Mouse (Mus musculus): ENCODE data around the gene Cd59a. TPM values are rescaled to one million over a fixed set of nuclear protein-coding genes. Genes with fewer than 3 reads are reported as not detected.
"Not testable (repeated sequence)": the region's sequence is repeated elsewhere in the genome, so short reads cannot be mapped to it uniquely, and the experiment has no call there.

Gene Cd59a
- 11.8 and 12.4 TPM in 2 replicates for polyA plus RNA-seq (2015; fragmentation: Nextera tagmentation; extraction: Ambion mirVana)

DNA sequence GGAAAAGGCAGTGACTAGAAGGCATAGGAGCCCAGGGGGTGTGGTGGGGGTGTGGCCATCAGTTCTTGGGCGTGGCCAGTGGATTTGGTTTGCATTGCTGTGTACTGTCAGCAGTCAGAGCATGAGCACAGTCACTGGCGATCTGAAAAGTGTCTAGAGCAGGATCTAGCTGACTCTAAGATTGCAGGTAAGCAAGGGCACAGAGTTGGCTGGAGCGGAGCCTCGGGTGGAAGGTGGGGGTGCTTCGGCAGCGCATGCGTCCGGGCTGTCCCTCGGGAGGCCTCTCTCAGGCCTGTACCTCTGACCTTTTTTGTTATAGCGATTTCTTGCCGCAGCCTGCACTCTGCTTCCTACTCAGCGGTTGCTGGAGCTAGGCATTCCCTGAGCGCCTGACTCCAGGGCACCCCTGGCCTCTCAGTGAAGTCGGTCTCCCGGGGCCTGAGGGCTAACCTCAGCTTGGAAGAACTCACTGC is at the start of gene Cd59a:
TSS of gene Cd59a (plus strand) at position 61 of the 473 bp plus-strand sequence.
- ATAC-seq (replicated peaks): peak; percentile 93
- Histone ChIP-seq H3K4me2 (peak within 1 kb of the TSS; percentile 56), H3K4me3 (peak within 1 kb of the TSS; percentile 38), H3K36me3 (replicated peaks) (no peaks in the 10 kb centered on the region), H3K9me3 (no peaks in the 10 kb centered on the region), H3K4me1 (peaks cover 10% of the 10 kb centered on the region; the same call in 1 of the 2 replicates), H3K27ac (peak within 1 kb of the TSS; percentile 51; the same call in 1 of the 2 replicates), H3K9ac (peak within 1 kb of the TSS; percentile 46), H3K27me3 (replicated peaks) (no peaks in the 10 kb centered on the region)
- 7% methylated on average over 15 of the region's 15 CpGs for WGBS

DNA sequence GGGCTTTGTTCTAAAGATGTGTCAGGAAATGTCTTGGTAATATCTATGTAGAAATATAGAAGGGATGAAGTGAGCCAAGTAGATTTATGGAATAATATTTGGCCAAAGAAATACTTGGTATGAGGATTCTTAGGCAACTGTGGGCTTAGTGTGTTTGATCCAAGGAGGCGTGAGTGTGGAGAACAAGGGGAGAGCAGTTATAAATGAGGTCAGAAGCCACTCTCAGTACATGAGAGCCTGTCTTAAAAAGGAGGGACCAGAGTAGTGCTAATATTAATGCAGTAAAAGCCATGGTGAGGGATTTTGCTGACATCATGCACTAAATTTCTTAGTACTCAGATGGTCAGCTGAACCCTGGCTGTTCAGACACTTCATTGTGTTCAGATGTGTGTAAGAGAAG is 37.2 kb upstream of the Cd59a start:
- Histone ChIP-seq H3K9me3 (no peaks in the 10 kb centered on the region), H3K4me3 (no peak overlapping the region), H3K36me3 (replicated peaks) (peaks cover 31% of the 10 kb centered on the region), H3K4me1 (no peaks in the 10 kb centered on the region), H3K9ac (no peak overlapping the region), H3K4me2 (no peak overlapping the region), H3K27me3 (replicated peaks) (no peaks in the 10 kb centered on the region), H3K27ac (no peak overlapping the region)
- WGBS: 95% methylated on average over 1 of the region's 1 CpGs
- no peak for ATAC-seq (replicated peaks)

DNA sequence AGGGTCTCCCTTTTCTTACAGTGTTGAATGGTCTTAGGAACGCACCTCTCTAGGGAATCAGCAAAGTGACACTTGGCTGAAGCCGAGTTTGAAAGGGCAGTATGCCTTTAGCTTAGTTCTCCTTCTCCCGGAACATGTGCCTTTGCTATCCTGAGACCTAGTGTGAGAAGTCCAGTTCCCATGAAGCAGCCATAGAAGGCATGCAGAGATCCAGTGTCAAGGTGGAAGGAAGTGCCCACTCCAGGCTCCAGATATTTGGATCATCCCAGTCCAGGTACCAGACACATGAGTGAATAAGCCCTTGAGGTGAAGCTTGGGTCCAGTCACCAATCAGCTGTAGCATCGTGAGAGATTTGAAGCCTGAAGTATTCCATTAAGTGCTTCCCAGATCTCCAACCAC is 36.6 kb upstream of the Cd59a start:
- no peak overlapping the region for H3K4me3 ChIP-seq
- WGBS: 97% methylated on average over 4 of the region's 4 CpGs
- no peaks in the 10 kb centered on the region for H3K4me1 ChIP-seq
- H3K27me3 ChIP-seq (replicated peaks): no peaks in the 10 kb centered on the region
- no peak overlapping the region for H3K4me2 ChIP-seq
- H3K36me3 ChIP-seq (replicated peaks): peaks cover 31% of the 10 kb centered on the region
- no peaks in the 10 kb centered on the region for H3K9me3 ChIP-seq
- H3K27ac ChIP-seq: no peak overlapping the region
- ATAC-seq (replicated peaks): no peak
- no peak overlapping the region for H3K9ac ChIP-seq

DNA sequence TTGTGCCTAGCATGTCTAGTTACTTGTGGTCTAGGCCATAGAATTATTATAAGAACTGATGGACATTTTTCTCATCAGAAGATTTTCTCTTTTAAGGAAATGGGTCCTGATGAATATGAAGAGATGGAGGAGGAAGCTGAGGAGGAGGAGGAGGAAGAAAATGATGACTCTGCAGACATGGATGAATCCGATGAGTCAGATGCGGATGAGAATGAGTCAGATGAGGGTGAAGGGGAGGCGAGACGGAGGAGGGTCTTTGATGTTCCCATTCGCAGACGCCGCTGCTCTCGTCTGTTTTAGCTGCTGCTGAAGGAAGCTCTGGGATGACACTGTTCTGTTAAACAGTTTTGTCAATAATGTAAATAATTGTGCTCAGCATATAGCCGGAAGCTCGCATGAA is 35.8 kb upstream of the Cd59a start:
- Histone ChIP-seq H3K4me2 (no peak overlapping the region), H3K27ac (no peak overlapping the region), H3K4me1 (no peaks in the 10 kb centered on the region), H3K27me3 (replicated peaks) (no peaks in the 10 kb centered on the region), H3K4me3 (no peak overlapping the region), H3K36me3 (replicated peaks) (peaks cover 25% of the 10 kb centered on the region), H3K9me3 (no peaks in the 10 kb centered on the region), H3K9ac (no peak overlapping the region)
- 91% methylated on average over 10 of the region's 10 CpGs for whole genome bisulfite sequencing
- no peak for ATAC-seq (replicated peaks)

DNA sequence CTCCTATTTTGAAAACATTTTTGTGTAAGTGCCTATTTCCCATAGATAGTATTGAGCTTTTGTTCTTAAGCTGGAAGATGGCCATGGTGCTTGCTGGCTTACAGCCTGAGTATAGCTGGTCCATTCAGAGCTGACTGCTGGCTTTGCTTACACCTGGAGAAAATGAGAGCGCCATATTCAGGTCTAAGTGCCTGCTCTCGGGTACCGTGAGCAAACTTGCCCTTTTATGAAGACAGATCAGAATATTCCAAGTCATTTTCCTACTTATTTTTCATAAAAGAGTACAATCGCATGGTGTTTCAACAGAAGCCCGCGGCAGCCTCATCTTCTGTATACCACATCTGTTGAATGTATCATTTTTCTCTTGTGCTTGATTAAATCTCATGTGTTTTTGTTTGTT is 34.6 kb upstream of the Cd59a start:
- H3K36me3 ChIP-seq (replicated peaks): peaks cover 20% of the 10 kb centered on the region
- no peak for ATAC-seq (replicated peaks)
- H3K4me1 ChIP-seq: no peaks in the 10 kb centered on the region
- no peak overlapping the region for H3K27ac ChIP-seq
- 96% methylated on average over 6 of the region's 6 CpGs for WGBS
- no peaks in the 10 kb centered on the region for H3K9me3 ChIP-seq
- no peak overlapping the region for H3K4me3 ChIP-seq
- no peak overlapping the region for H3K9ac ChIP-seq
- H3K4me2 ChIP-seq: no peak overlapping the region
- H3K27me3 ChIP-seq (replicated peaks): no peaks in the 10 kb centered on the region

DNA sequence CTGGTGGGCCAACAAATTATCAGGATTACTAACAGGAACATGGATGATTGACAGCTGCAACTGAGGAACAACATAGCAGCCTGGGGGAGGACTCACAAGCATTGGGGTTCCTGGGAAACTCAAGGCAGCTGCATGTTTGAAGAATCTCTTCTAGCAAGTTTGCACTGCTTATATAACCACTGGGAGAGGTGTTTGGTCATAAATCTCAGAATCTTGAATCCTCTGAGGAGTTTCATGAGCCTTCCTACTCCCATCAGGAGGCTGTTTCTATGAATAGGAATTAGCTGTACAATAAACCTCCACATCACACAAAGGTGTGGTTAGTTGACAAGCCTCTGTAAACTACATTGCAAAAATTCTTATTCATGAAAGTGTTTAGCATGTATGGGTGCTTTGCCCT is 32.9 kb upstream of the Cd59a start:
- H3K4me1 ChIP-seq: no peaks in the 10 kb centered on the region
- H3K9me3 ChIP-seq: no peaks in the 10 kb centered on the region
- no peak overlapping the region for H3K9ac ChIP-seq
- H3K27me3 ChIP-seq (replicated peaks): no peaks in the 10 kb centered on the region
- H3K4me3 ChIP-seq: no peak overlapping the region
- H3K36me3 ChIP-seq (replicated peaks): peaks cover 20% of the 10 kb centered on the region
- H3K4me2 ChIP-seq: no peak overlapping the region
- ATAC-seq (replicated peaks): no peak
- no peak overlapping the region for H3K27ac ChIP-seq

DNA sequence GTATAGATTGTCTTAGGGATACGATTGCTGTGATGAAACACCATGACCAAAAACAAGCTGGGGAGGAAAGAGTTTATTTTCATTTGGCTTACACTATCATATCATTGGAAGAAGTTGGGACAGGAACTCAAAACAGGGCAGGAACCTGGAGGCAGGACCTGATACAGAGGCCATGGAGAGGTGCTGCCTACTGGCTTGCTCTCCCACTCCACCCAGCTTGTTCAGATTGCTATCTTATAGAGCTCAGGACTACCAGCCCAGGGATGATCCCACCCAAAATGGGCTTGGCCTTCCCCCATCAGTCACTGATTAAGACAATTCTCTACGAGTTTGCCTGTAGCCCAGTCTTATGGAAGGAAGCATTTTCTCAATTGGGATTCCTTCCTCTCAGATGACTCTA is 31.4 kb upstream of the Cd59a start:
- Histone ChIP-seq H3K9ac (no peak overlapping the region), H3K36me3 (replicated peaks) (peaks cover 15% of the 10 kb centered on the region), H3K4me3 (no peak overlapping the region), H3K27ac (no peak overlapping the region), H3K4me1 (no peaks in the 10 kb centered on the region), H3K27me3 (replicated peaks) (no peaks in the 10 kb centered on the region), H3K9me3 (no peaks in the 10 kb centered on the region), H3K4me2 (no peak overlapping the region)
- no peak for ATAC-seq (replicated peaks)
- 88% methylated on average over 2 of the region's 2 CpGs for WGBS

DNA sequence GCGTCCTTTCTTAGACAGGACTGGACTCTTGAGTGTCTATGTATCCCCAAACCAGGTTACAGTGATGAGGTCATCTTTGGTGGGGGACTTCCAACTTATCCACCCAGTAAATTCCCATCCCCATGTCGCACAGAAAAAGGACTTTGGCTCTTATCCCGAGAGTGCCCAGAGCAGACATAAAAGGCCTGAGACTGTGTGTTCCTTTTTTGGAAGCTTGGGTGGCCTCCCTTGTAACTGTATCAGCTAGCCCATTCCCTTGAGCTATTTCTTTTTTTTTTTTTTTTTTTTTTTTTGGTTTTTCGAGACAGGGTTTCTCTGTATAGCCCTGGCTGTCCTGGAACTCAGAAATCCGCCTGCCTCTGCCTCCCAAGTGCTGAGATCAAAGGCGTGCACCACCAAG is 30.1 kb upstream of the Cd59a start, which contains the start of gene Gm10912:
TSS of gene Gm10912 (plus strand) at position 301 of the 400 bp plus-strand sequence.
- H3K27me3 ChIP-seq (replicated peaks); H3K4me1 ChIP-seq; ATAC-seq (replicated peaks); H3K4me3 ChIP-seq; H3K36me3 ChIP-seq (replicated peaks); H3K27ac ChIP-seq; H3K4me2 ChIP-seq; H3K9ac ChIP-seq; H3K9me3 ChIP-seq: not testable (repeated sequence)
- WGBS: 92% methylated on average over 6 of the region's 6 CpGs

DNA sequence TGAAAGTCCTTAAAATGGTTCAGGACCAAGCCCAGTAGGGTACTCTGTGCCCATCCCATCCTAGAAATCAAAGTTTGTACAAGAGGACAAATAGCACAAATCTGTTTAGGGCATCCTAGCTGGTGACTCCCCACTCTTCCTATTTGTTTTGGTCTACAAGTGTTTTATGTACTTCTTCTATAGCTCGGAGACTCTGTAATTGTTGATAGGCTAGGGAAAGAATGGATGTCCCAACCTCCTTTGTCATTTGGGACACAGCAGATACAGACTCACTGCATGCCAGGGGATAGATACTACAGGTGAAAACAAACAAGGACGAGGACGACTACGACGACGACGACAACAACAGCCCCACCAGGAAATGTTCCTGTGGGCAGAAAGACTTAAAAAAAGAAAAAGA is 27.2 kb upstream of the Cd59a start, which contains the start of gene Gm10799:
TSS of gene Gm10799 (minus strand) at position 101 of the 400 bp plus-strand sequence.
- H3K27ac ChIP-seq; H3K9ac ChIP-seq; H3K9me3 ChIP-seq; H3K4me2 ChIP-seq; H3K27me3 ChIP-seq (replicated peaks); H3K4me1 ChIP-seq; H3K4me3 ChIP-seq; ATAC-seq (replicated peaks); H3K36me3 ChIP-seq (replicated peaks): not testable (repeated sequence)
- WGBS: 89% methylated on average over 7 of the region's 7 CpGs

DNA sequence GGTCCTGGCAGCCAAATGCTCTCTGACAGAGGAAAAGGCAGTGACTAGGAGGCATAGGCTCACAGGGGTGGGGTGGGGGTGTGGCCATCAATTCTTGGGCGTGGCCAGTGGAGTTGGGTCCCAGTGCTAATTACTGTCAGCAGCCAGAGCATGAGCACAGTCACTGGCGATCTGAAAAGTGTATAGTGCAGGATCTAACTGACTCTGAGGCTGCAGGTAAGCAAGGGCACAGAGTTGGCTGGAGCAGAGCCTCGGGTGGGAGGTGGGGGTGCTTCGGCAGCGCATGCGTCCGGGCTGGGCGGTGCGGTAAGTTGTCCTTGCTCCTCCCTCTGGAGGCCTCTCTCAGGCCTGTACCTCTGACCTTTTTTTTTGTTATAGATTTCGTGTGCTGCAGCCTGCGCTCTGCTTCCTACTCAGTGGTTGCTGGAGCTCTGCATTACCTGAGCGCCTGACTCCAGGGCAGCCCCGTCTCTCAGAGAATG is 25.9 kb upstream of the Cd59a start, which contains the start of gene Cd59b:
TSS of gene Cd59b (plus strand) at position 146 of the 482 bp plus-strand sequence.
- peak; percentile 90 for ATAC-seq (replicated peaks)
- Histone ChIP-seq H3K27me3 (replicated peaks) (no peaks in the 10 kb centered on the region), H3K4me3 (peak within 1 kb of the TSS; percentile 36), H3K9ac (peak within 1 kb of the TSS; percentile 25; the same call in 1 of the 2 replicates), H3K9me3 (no peaks in the 10 kb centered on the region), H3K27ac (peak within 1 kb of the TSS; percentile 20; the same call in 1 of the 2 replicates), H3K4me1 (peaks cover 8% of the 10 kb centered on the region; the same call in 1 of the 2 replicates), H3K4me2 (peak within 1 kb of the TSS; percentile 61), H3K36me3 (replicated peaks) (no peaks in the 10 kb centered on the region)
- 5% methylated on average over 13 of the region's 13 CpGs for WGBS

DNA sequence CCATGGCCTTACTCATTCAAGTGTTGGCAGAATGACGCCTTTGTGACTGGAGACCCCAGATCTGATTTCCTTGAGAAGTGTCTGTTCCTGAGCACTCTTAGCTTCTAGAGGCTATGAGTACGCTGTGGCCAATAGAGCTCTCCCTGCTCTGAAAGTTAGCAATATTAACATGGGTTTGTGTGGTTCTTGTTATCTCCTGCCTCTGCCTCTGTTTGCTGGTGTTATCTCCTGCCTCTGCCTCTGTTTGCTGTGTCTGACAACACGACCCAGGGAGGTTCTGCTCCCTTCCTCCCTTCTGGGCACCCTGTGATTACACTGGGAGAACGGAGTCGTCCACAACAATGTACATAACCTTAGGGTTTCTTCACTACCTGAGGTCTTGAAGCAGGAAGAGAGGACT is 17.3 kb upstream of the Cd59a start:
- not testable (repeated sequence) for H3K9me3 ChIP-seq; ATAC-seq (replicated peaks); H3K27ac ChIP-seq; H3K4me2 ChIP-seq; H3K4me3 ChIP-seq; H3K9ac ChIP-seq; H3K27me3 ChIP-seq (replicated peaks); H3K4me1 ChIP-seq; H3K36me3 ChIP-seq (replicated peaks)
- WGBS: 87% methylated on average over 5 of the region's 5 CpGs

DNA sequence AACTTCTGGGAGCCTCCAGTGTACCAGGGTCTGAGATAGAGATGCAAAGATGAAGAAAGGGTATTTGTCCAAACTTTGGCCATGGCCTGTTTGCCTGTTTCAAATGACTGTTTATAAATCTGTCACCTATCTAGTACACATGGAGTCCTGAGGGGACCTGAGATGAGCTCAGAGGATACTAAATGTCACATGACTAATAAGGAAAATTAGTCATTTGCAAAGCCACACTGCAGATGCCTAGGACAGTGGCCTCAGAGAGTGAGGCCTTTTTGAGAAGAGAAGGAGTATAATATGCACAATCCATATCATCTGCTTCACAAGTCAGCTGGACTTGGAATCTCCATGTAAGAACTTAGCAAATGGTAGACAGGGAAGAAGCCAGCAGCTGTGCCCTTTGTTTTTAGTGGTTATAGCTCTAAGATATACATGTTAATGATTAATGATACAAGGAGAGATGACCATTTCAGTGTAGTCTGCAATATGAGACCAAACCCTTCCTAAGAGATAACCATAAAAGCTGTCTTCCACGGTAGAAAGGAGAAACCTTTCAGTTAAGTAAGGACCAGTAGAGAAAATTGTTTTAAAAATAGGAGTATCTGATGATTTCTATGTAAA is 14.1 kb upstream of the Cd59a start:
- ATAC-seq (replicated peaks); H3K4me1 ChIP-seq; H3K4me2 ChIP-seq; H3K9ac ChIP-seq; H3K4me3 ChIP-seq; H3K27ac ChIP-seq; H3K9me3 ChIP-seq; H3K36me3 ChIP-seq (replicated peaks); H3K27me3 ChIP-seq (replicated peaks): not testable (repeated sequence)
- 100% methylated on average over 1 of the region's 1 CpGs for WGBS

DNA sequence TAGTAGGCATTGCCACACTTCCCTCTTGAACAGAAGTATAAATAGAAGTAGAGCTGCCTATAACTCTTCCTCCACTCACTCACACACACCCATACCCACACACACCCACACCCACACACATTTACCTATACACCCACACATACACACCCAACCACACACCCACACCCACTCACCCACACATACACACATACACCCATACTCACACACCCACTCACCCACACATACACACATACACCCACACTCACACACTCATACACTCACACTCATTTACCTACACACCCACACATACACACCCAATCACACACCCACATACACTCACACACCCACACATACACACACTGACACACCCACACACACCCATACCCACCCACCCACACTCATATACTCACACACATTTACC is 13.1 kb upstream of the Cd59a start:
- no peaks in the 10 kb centered on the region for H3K4me1 ChIP-seq
- no peak overlapping the region for H3K4me2 ChIP-seq
- no peak overlapping the region for H3K27ac ChIP-seq
- no peak overlapping the region for H3K9ac ChIP-seq
- no peaks in the 10 kb centered on the region for H3K36me3 ChIP-seq (replicated peaks)
- H3K4me3 ChIP-seq: no peak overlapping the region
- no peaks in the 10 kb centered on the region for H3K9me3 ChIP-seq
- no peak for ATAC-seq (replicated peaks)
- H3K27me3 ChIP-seq (replicated peaks): no peaks in the 10 kb centered on the region
